Mouse (Mus musculus) adrenal gland, adult 8-10 months (tissue): ENCODE results near the gene Pxk. TPM values are rescaled to one million over a fixed set of nuclear protein-coding genes. Genes with fewer than 3 reads are reported as not detected.
"Not testable (repeated sequence)": the region's sequence is repeated elsewhere in the genome, so short reads cannot be mapped to it uniquely, and the experiment has no call there.

Experiments used
- DNase-seq: peaks from one replicate; pipeline ENCODE4 v3.0.0; 2022
- total RNA-seq, 4 experiments: library from RNA; stranded (reverse); gene quantifications; 2 replicates each; pipeline ENCODE4 v1.2.4; 2022

The Pxk gene
- total RNA-seq, 4 experiments from 2014 or later: 62.3 to 72.3 (median 68.1) TPM

DNA sequence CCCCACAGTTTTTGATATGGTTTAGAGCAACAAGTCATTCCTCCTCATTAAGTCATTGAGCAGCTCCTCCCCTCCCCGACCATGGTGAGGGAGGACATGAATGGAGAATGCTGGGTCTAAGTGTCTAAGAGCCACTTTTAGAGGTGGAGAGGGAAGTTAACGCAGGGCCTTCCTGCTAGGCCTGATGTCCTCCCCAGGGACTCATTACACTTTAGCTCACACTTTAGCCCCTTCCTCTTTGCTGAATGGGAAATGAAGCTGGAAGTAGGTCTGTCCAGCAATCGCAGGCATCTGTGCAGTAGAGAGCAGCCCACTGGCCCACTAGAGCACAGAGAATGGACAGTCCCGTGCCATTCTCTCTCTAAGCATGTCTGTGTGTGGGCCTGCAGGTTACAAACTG, 10.0 kb downstream of the Pxk start:
- no peak for DNase-seq

DNA sequence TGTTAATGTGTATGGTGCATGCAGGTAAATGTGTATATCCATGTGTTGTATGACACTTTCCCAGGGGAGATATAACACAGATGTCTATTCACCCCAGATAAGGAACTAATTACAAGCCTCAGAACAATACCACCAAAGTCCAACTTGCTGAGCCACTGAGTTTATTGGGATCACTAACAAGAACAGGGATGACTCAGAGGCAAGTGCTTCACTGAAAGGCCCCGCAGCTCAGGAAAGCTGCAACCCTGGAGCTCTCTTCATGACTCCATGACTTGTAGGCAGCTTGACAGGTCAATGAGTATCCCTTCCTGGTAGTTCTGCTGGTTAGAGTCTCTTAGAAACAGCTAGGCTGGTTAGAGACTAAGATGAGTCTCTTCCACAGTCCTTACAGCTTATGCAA, 11.0 kb downstream of the Pxk start:
- no peak for DNase-seq

DNA sequence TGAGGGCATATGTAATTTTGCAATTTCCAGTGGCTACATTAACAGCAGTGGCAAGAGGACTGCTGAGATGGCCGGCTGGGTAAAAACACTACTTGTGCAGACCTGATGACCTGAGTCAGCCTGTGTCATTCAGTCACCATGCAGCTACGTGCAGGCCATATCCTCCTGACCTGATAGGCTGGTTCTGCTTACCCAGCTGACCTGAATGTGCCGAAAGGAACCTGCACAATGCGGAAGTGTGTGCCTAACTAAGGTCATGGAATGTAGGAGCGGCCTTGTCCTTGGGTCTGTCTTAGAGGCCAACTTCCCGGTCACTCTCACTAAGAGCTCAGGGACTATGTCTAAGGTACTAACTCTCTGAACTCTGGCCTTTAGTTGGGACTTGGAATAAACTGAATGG, 13.5 kb downstream of the Pxk start:
- DNase-seq: no peak

DNA sequence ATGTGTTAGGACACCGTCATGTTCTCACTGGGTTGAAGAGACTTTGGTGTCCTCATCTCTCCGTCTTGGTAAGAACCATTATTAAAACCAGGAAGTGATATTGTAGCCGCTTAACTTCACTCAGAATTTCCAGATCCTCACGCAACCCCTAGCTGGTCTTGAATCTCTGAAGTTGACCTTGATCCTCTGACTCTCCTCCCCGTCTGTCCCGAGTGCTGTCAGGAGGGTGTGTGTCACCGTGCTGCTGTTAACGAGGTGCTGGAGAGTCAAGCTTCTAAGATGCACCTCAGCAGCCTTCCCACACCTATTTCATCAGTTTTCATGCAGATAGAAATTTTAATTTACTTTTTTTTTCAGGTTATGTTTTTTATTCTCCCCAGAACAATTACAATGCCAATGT, 14.0 kb downstream of the Pxk start:
- DNase-seq: no peak

DNA sequence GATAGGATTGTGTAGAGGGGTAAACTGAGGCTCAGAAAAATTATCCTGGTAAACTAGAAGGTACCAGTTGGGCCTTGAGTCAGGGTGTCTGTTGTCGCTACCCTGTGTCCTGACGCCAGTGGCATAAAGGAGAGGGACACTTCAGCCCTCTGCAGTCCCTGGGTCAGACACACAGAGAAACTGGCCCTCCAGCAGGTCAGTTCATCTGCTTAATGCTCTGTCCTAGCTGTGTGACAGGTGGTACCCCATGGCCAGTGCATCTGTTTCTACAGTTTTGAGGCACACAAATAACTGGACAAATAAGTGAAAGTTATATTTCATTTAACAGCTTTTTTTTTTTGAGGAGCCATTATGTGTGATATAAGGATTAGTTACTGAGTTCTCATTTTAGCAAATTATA, 15.6 kb downstream of the Pxk start:
- no peak for DNase-seq

DNA sequence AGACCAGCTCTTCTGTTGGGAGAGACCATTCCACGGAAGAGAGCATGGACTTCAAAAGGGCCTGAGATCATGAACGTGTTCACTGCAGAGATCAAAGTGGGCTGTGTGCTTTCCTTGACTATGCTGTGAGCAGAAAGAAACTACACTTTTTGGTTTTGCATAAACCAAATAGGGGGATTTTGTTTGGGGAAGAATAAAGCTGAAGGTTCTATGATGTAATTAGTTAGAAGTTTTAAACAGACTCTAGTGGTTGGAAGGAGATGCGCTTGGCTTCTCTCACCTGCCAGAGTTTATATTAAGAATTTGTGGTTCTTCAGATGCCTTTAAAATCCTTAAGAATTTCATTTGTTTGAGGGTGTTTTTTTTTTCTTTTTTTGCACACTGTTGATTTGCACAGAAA, 16.3 kb downstream of the Pxk start:
- no peak for DNase-seq

DNA sequence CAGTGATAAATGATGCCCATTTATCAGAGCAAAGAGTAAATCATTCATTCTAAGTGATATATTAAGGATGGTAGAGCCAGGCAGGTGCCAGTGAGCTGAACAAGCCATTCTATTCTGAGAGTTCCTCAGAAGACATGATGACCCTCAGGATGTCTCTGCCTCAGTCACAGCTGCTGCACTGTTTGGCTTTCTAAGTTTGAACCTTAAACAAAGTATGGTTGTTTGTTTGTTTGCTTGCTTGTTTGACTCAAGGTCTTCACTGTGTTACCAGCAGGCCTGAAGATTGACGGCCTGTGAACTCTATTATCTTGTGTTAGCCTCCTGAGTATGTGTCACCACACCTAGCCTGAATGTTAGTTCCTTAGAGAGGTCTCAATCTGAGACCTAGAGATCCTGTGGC, 16.7 kb downstream of the Pxk start:
- DNase-seq: no peak

DNA sequence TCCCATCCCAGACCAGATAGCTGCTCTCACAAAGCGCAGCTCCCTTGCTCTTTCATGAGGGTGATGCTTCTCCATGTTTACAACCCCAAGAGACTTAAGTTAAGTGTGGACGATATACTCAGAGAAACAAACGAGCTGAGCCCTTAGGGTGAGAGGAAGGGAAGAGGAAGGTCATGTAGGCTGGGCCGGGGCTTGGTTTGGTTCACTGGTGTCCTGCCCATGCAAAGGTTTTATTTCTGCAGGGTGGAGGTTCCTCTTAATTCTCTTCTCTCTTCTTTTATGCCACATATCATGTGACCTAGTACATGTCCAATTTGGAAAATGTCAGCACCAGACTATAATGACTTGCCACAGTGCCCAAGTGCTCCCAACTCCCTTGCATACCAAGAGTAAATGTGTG, 17.8 kb downstream of the Pxk start:
- DNase-seq: no peak

DNA sequence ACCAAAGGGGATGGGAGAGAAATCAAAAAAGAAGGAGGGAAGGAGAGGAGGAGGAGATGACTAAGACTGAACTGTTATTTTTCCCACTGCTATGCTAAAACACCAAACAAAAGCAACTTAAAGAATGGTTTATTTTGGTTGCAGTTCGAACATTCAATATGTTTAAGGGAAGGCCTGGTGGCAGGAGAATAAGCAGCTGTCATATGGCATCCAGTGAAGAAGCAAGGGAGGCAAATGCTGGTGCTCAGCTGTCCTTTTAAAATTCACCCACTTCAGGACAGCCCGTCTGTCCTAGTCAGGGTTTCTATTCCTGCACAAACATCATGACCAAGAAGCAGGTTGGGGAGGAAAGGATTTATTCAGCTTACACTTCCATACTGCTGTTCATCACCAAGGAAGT, 19.4 kb downstream of the Pxk start:
- no peak for DNase-seq

DNA sequence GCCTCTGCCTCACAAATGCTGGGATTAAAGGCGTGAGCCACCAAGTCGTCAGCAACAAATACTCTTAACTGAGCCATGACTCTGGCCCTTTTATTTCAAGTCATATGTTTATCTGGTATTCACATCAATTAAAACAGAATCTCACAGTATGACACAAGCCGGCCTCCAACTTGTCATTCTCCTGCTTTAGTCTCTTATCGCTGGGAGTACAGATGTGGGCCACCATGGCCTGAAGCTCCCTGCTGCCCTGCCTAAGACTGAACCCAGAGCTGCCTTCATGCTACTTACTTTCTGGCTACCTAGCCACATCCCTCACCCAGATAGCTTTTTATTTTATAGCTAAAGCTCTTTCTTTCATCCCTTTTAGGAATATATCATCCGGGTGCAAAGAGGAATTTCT, 21.4 kb downstream of the Pxk start:
- no peak for DNase-seq

DNA sequence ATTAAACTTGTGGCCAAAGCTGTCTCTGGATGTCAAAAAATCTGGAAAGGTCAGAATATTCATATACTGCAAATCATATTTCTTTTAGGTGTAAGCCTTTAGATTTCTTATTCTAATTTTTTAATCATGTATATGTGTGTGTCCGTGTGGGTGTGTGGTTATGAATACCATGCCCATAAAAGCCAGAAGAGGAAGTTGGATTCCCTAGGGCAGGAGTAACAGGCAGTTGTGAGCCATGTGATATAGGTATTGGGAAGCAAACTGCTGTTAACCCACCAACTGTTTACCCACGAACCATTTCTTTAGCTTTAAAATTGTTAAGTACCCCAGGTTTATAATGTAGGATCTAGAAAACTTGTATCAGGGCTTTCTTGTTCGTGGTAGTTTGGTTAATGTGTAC, 21.9 kb downstream of the Pxk start:
- no peak for DNase-seq

DNA sequence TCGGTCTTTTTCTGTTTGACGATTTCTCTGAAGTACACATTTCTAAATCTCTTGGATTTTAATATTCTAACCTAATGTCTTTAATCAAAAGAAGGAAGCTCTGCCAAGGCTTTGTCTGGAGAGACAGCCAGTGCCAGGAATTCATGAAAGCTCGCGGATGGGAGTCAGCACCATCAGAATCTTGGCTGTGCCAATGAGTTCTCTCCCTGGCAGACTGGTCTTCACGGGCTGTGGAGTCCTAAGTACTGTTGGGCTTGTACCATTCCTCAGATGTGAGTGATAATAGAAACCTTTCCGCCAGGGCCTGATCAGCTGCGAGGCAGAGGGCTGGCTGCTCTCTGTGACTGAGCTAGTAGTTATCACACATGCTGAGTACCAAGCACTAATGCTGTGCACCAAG, 25.1 kb downstream of the Pxk start:
- no peak for DNase-seq

DNA sequence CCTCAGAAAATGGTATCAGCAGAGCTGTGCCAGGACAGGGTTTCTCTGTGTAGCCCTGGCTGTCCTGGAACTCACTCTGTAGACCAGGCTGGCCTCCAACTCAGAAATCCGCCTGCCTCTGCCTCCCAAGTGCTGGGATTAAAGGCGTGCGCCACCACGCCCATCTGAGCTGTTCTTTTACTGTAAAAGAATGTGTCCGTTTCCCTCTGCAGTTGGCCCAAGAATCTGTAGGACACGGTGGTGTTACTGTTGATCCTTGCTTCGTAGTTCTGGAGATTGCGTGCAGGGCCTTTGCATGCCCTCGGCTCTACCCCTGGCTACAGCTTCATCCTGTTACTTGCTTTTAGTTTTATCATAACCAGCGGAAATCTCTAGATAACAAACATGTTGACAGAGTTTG, 25.6 kb downstream of the Pxk start:
- DNase-seq: not testable (repeated sequence)

DNA sequence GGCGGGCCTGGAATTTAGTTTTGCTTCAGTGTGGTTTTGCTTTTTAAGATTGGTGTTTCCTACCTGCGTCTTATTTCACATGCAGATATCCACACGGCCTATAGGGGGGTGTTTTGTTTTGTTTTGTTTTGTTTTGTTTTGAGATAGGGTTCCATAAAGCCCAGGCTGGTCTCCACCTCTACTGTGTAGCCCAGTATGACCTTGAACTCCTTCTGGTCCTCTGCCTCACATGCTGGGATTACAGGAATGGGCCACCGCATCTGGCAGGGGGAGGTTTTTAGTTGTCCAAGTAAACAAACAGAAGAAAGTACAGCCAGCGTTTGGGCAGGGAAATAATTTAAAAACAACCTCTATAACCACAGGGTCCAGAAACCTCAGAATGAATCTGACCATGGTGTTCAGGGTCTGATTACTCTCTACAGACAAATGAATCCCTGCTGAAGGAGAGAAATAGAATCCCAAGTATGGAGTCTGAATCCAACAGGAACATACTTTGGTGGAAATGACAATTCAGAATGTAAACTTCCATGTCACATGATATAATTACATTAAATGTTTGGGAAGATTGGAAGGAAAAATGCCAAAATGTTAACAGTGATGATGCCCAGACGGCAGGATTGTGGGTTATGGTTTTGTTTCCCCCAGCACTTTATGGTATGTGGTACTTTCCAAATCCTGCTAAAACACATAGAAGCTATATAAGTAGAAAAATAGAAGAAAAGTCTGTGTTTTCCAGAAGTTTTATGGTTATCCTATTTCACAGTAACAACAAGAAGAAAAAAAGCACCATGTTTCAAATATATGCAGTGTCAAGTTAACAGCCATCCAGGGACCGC, 26.3 kb downstream of the Pxk start:
- no peak for DNase-seq

DNA sequence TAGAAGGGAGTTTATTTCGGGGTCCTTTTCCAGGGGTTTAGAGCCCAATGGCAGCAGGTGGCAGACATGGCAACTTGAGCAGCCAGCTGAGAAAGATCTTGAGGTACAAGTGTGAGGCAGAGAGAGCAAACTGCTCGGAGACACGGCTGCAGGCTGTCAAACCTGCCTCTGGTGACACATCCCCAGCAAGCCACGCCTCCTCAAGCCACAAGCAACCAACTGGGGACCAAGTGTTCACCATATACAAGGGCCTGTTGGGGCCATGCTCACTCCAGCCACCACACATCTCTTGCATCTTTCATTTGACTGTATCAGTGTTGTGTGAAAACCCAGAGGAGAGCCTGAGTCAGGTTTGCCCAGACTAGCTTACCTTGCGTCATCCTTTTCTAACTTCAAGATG, 30.0 kb downstream of the Pxk start:
- no peak for DNase-seq

DNA sequence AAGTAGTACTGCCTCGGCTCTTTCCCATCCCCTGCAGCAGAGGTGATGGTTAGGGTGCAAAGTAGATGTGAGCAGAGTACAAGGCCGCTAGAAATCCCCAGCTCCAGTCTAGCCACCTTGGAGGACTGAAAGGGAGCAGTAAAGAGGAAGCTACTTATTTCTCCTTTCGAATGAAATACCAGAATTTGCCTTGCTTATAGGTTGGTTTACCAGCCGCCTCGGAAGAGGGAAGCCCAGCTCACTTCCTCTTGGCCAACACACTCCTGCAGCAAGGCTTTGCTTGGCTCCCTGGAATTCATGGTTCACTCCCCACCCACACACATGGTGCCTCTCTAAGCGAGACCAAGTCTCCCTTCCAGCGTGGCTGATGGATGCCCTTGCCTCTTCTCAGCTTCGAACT, 34.8 kb downstream of the Pxk start:
- no peak for DNase-seq

DNA sequence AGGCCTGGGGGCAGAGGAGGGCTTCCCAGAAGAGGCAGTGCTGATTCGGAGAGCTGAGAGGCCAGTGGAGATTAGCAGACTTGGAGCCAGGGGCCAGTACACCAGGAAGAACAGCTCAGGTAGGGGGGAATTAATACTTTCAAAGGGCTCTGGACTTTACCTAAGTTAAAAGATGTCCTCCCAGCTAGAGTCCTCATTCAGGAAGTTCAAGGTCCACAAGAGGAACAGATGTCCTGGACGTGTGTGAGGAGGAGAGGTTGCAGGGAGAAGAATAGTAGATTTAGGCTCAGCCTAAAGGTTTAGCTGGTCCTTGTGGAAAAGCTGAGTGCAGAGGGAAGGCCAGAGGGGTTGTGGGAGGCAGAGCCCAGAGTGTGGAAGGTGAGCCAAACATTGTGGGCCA, 36.2 kb downstream of the Pxk start:
- no peak for DNase-seq

DNA sequence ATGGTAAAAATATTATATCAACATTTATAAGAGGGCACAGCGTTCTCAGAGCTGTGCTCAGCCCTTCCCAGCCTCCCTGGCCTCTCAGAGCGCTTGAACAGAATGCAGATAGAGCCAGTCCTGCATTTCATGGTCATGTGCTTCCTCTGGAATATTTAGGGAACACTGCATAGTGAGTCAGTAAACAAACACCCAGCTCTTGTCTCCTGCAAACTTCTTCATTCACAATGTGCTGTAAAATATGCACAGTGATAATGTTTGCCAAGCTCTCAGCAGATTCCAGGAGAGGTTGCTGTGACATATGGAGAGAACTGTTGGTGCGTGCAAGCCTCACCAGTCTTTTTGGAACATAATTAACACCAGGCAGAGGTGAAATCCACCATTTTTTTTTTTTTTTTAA, 37.1 kb downstream of the Pxk start:
- no peak for DNase-seq

DNA sequence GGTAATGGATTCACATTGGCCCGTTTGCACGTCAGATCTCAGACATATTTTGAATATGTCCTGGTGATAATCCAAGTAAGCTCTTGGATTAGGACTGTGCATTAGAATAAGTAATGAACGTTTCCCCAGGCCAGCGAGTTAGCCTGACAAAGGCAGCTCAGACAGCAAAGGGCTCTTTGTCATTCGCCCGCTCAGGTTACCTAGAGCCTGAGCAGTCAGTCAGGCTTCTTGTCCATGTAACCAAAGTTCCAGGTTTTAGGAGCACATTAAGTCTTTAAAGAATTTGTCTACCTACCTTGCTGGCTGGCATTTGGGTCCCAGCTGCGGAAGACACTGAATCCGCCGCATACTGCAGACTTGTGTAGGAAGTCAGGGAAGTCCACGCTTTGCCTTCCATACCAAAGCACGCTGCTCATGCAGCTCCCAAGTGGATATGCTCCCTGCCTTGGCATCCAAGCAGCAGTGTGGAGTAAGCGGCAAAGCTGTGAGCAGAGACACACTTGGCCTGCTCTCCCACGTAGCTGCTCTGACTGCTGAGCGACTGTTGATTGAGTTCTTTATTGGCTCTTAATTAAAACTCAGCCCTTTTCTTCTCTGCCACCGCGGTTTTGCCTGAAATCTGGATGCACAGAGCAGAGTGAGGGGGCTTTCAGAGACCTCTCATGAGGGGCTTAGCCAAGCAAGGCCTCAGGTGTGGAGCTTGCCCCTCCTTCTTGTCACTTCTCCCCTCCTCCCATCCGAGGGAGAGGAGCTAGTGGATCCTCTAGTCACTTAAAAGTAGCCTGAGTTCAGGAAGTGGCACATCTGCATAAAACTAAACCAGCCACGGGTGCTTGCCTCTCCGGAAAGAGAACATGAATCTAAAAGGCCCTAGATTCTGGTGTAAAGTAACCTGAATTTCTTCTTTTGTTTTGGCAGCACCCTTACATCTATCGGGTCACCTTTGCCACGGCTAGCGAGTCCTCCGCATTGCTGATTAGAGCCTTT, 42.0 kb downstream of the Pxk start:
- no peak for DNase-seq

DNA sequence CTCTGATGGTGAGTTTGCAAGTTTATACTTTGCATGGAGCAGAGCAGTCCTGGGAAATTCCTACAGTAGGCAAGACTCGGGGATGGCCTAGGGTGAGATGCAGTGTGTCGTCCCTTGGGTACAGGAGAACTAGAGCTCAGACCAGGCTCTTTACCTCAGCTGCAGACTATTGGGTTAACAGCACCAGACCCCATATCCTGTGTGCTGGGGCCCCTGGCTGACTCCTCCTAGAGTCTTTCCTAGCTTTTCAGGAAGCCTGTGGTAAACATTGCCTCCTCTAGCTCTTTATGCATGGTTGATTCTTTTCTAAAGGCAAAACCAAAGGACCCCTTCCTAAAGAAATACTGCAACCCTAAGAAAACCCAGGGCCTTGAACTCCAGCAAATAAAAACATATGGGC, 43.1 kb downstream of the Pxk start:
- no peak for DNase-seq

DNA sequence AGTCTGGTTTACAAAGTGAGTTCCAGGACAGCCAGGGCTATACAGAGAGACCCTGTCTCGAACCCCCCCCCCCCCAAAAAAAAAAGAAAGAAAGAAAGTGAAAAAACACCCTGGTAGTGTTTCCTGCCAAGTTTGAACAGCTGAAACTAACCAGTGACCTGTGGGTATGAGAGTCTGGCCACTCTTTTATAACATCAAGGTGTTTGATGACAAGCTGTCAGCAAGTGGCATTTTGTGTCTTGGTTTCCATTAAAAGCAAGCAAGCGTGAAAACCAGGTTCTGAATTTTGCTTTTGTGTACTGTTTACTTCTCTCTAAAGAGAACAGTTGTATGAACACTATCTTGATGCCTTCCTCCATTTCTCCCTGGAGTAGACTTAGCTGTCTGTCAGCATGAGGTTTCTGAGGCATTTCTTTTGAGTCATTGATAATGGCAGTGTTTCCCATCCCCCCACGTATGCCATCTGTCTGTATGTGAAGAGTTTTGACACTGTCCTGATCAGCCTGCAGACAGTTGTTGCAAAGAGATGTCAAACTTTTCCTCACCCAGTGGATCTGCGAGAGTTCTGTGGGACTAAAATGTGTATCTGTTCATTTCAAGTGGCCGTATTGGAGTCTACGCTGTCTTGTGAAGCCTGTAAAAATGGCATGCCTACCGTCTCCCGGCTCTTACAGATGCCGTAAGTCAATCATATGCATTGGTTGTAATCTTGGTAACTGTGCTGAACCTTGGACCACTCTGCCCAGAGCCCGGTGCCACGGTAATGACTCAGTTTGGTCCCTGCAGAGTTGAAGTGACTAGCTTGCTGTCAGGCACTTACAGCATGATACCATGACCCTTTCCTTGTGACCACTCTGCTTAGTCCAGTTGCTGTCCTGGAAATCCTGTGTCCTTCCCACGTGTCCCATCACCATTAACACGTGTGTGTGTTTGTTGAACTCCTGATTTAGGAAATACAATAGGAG, 47.9 kb downstream of the Pxk start:
- no peak for DNase-seq

DNA sequence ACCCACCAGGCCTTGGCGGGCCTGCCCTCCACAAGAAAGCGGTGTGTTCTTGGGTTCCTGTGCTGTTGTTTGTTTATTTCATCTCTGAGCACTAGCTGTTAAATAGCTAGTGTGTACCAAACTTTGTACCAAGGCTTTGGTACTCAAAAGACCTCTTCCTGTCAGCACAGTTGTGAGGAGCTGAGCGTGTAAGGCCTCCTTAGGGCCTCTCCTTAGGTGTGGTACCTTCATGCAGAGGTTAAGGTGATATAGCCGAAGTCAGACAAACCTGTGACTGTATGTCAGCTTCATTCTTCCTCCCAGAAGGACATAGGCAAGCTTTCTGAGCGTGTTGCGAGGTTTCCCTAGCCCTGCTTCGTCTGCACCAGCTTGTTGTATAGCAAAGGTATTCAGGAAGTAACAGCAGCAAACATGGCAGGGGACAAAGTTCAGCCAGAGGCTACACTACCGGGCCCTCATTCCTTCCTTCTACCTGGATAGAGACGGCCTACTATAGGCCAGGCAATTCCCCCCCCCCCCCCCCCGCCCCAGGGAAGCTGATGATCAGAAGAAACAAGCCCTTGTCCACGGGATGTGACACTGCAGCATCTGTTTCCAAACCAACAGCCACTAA, 48.7 kb downstream of the Pxk start:
- no peak for DNase-seq
